Mouse (Mus musculus) C2C12 (cell line): Measurements from ENCODE around the gene Ltk. TPM values are rescaled to one million over a fixed set of nuclear protein-coding genes. Genes with fewer than 3 reads are reported as not detected.
"Not testable (repeated sequence)": the region's sequence is repeated elsewhere in the genome, so short reads cannot be mapped to it uniquely, and the experiment has no call there.

Source experiments
- H3K27me3 ChIP-seq: one replicate; pipeline ENCODE4 v1.6.1; 2011; ENCODE audit not compliant: control insufficient read depth, insufficient read depth, insufficient read length
- H3K36me3 ChIP-seq: one replicate; pipeline ENCODE4 v1.6.1; 2011; ENCODE audit not compliant: control insufficient read depth, insufficient read depth
- H3K4me3 ChIP-seq: one replicate; pipeline ENCODE4 v1.5.1; 2011; ENCODE audit warnings: mild to moderate bottlenecking, control low read depth; ENCODE audit not compliant: poor library complexity, insufficient read depth, severe bottlenecking
- H3K79me2 ChIP-seq: one replicate; pipeline ENCODE4 v1.6.1; 2011; ENCODE audit not compliant: control insufficient read depth, insufficient read depth
- H3K79me3 ChIP-seq: one replicate; pipeline ENCODE4 v1.6.1; 2011; ENCODE audit warnings: low read depth, control low read depth
- H3ac ChIP-seq: one replicate; pipeline ENCODE3; 2011; ENCODE audit warnings: low read depth; ENCODE audit not compliant: control insufficient read depth, insufficient read length
- CEBPB ChIP-seq: IDR thresholded peaks from one replicate; pipeline ENCODE4 v1.6.1; 2011; ENCODE audit warnings: low read depth, mild to moderate bottlenecking, control low read depth, moderate library complexity
- CTCF ChIP-seq: IDR thresholded peaks from one replicate; pipeline ENCODE4 v1.5.1; 2011; ENCODE audit not compliant: control insufficient read depth, insufficient read depth, insufficient read length
- FOSL1 ChIP-seq: IDR thresholded peaks from one replicate; pipeline ENCODE4 v1.8.0; 2011; ENCODE audit warnings: mild to moderate bottlenecking, low read length; ENCODE audit not compliant: poor library complexity, insufficient read depth, severe bottlenecking
- MAX ChIP-seq: IDR thresholded peaks from one replicate; pipeline ENCODE4 v1.6.1; 2011; ENCODE audit warnings: mild to moderate bottlenecking, control low read depth
- MYOD1 ChIP-seq: IDR thresholded peaks from one replicate; pipeline ENCODE4 v1.6.1; 2011; ENCODE audit warnings: low read depth; ENCODE audit not compliant: control insufficient read depth, insufficient read length
- MYOG ChIP-seq: IDR thresholded peaks from one replicate; pipeline ENCODE4 v1.6.1; 2011; ENCODE audit not compliant: control insufficient read depth, insufficient read length; ENCODE audit errors: extremely low read depth
- USF1 ChIP-seq: IDR thresholded peaks from one replicate; pipeline ENCODE4 v1.6.1; 2011; ENCODE audit warnings: low read depth, mild to moderate bottlenecking, control low read depth, moderate library complexity
- polyA plus RNA-seq: library from polyadenylated mRNA; unstranded; fragments of >200 nt; fragmentation: generic; extraction: Trizol; gene quantifications from one replicate; pipeline ENCODE4 v1.2.1, GENCODE M21; 2012; ENCODE audit warnings: missing spikeins

Ltk gene
- polyA plus RNA-seq, 1 experiment: 0.01 TPM

GRCm38 (mm10) chr2:119741581-119742411, 18.4 kb downstream of the Ltk start, which contains the start of gene Itpka:
Gene Itpka, plus strand, starts transcription at chr2:119742337.
- Histone ChIP-seq H3K27me3 (no peaks in the 10 kb centered on the region), H3K4me3 (peak within 1 kb of the TSS; percentile 29), H3K79me2 (no peaks in the 10 kb centered on the region), H3K79me3 (no peaks in the 10 kb centered on the region), H3ac (peak within 1 kb of the TSS; percentile 73), H3K36me3 (no peaks in the 10 kb centered on the region)
- TF ChIP-seq MAX (no peak), CEBPB (no peak), FOSL1 (no peak), MYOD1 (no peak), CTCF (no peak), MYOG (no peak), USF1 (no peak)

DNA sequence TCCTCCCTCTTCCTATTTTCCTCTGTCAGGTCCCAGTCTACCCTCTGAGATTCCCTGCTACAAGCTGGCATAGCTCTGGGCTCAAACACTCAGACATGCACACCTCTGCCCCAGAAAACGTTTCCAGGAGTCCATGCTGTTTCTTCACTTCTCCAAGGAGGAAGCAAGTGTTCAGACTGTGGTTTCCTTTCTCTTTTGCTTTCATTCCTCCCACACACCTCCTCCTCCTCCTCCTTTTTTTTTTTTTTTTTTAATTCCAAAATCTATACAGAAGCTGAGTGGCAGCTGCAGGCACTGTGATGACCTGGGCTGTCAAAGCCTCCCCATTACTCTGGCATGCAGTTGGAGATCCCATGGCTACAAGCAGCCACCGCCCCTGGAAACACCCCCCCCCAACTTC, 19.7 kb downstream of the Ltk start:
- Histone ChIP-seq H3ac (no peak overlapping the region), H3K27me3 (no peaks in the 10 kb centered on the region), H3K79me3 (no peaks in the 10 kb centered on the region), H3K79me2 (no peaks in the 10 kb centered on the region), H3K4me3 (no peak overlapping the region), H3K36me3 (no peaks in the 10 kb centered on the region)
- no peak for TF ChIP-seq MAX
- no peak for TF ChIP-seq CTCF
- no peak for TF ChIP-seq FOSL1
- no peak for TF ChIP-seq USF1
- no peak for TF ChIP-seq MYOD1
- TF ChIP-seq CEBPB: no peak
- TF ChIP-seq MYOG: no peak

GRCm38 (mm10) chr2:119737124-119737523, 23.1 kb downstream of the Ltk start:
- Histone ChIP-seq H3K79me2 (no peaks in the 10 kb centered on the region), H3K79me3 (no peaks in the 10 kb centered on the region), H3K36me3 (peaks cover 6% of the 10 kb centered on the region), H3K27me3 (no peaks in the 10 kb centered on the region), H3ac (no peak overlapping the region), H3K4me3 (no peak overlapping the region)
- no peak for TF ChIP-seq FOSL1

DNA sequence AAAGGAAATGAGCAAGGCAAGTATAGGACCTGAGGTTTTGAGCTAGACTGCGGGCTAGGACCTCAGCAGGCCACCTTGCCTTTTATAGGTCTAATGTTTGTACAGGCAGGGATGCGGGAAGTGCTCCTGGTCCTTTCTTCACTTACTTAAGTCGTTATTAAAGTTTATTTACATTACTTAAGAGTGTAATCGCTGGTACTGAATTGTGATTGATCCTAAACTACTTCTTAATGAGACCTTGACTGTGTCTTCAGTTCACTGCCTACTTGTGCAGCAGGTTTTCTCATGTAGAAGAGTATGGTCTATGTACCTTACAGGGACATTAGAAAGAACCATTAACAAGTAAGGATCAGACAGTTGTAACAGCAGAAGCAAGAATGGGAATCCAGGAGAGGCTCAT, 29.5 kb downstream of the Ltk start:
- H3K36me3 ChIP-seq: peaks cover 50% of the 10 kb centered on the region
- H3ac ChIP-seq: no peak overlapping the region
- no peak overlapping the region for H3K4me3 ChIP-seq
- no peaks in the 10 kb centered on the region for H3K79me3 ChIP-seq
- TF ChIP-seq MYOG (no peak), MYOD1 (no peak), USF1 (no peak), CTCF (no peak), MAX (no peak)
- no peaks in the 10 kb centered on the region for H3K79me2 ChIP-seq
- H3K27me3 ChIP-seq: no peaks in the 10 kb centered on the region

- Histone ChIP-seq H3K4me3 (no peak overlapping the region), H3K27me3 (no peaks in the 10 kb centered on the region), H3ac (no peak overlapping the region), H3K79me3 (no peaks in the 10 kb centered on the region), H3K36me3 (peaks cover 63% of the 10 kb centered on the region), H3K79me2 (no peaks in the 10 kb centered on the region)
- TF ChIP-seq USF1 (no peak), MAX (no peak), MYOD1 (no peak), CEBPB (no peak), MYOG (no peak), CTCF (no peak), FOSL1 (no peak)
These were observed 32.3 kb downstream of the Ltk start for GRCm38 (mm10) chr2:119727762-119728416.

GRCm38 (mm10) chr2:119721070-119721469, 39.2 kb downstream of the Ltk start:
- Histone ChIP-seq H3K27me3 (no peaks in the 10 kb centered on the region), H3K4me3 (no peak overlapping the region), H3K79me3 (no peaks in the 10 kb centered on the region), H3K79me2 (no peaks in the 10 kb centered on the region), H3K36me3 (peaks cover 60% of the 10 kb centered on the region), H3ac (no peak overlapping the region)
- TF ChIP-seq MAX (no peak), USF1 (no peak)

GRCm38 (mm10) chr2:119715868-119716267, 44.4 kb downstream of the Ltk start:
- not testable (repeated sequence) for H3K79me3 ChIP-seq, H3K4me3 ChIP-seq, H3K79me2 ChIP-seq, H3ac ChIP-seq, H3K27me3 ChIP-seq
- H3K36me3 ChIP-seq: peaks cover 59% of the 10 kb centered on the region
